Mouse (Mus musculus) heart, embryonic 12.5 days (tissue): ENCODE data around the gene Slc6a19. TPM values are rescaled to one million over a fixed set of nuclear protein-coding genes. Genes with fewer than 3 reads are reported as not detected.

Experiments
- ATAC-seq: fragments of 200-750 bp; cut with Nextera tagmentation; 2 replicates; pipeline ENCODE4 v1.8.0; 2017; ENCODE audit warnings: moderate TSS enrichment, moderate library complexity; ENCODE audit not compliant: insufficient number of reproducible peaks, low FRiP score
- H3K27ac ChIP-seq: fragments of 300-500 bp; sonication (generic); 2 replicates; pipeline ENCODE4 v1.5.1; 2016; ENCODE audit warnings: mild to moderate bottlenecking, moderate library complexity; ENCODE audit not compliant: poor library complexity, severe bottlenecking
- H3K27me3 ChIP-seq: fragments of 300-500 bp; sonication (generic); replicated peaks from 2 replicates; pipeline ENCODE4 v1.6.1; 2016; ENCODE audit warnings: mild to moderate bottlenecking, moderate library complexity
- H3K36me3 ChIP-seq: fragments of 300-500 bp; sonication (generic); 2 replicates; pipeline ENCODE4 v1.6.1; 2016; ENCODE audit warnings: mild to moderate bottlenecking, moderate library complexity
- H3K4me1 ChIP-seq: fragments of 300-500 bp; sonication (generic); replicated peaks from 2 replicates; pipeline ENCODE4 v1.6.1; 2016; ENCODE audit warnings: mild to moderate bottlenecking
- H3K4me2 ChIP-seq: fragments of 300-500 bp; sonication (generic); 2 replicates; pipeline ENCODE4 v1.6.1; 2016; ENCODE audit warnings: mild to moderate bottlenecking, moderate library complexity
- H3K4me3 ChIP-seq: fragments of 300-500 bp; sonication (generic); 2 replicates; pipeline ENCODE4 v1.5.1; 2016; ENCODE audit warnings: mild to moderate bottlenecking
- H3K9ac ChIP-seq: fragments of 300-500 bp; sonication (generic); 2 replicates; pipeline ENCODE4 v1.6.1; 2016; ENCODE audit warnings: mild to moderate bottlenecking, moderate library complexity
- H3K9me3 ChIP-seq: fragments of 300-500 bp; sonication (generic); replicated peaks from 2 replicates; pipeline ENCODE4 v1.6.1; 2016; ENCODE audit warnings: mild to moderate bottlenecking, moderate library complexity
- WGBS: fragments of 180-500 bp; shearing (Covaris S2); methylation state at CpG from one replicate; pipeline ENCODE4 v1.1.7; 2016; 5-methylcytosine and 5-hydroxymethylcytosine counted together
- polyA plus RNA-seq: library from polyadenylated mRNA; unstranded; fragments of >200 nt; fragmentation: Nextera tagmentation; extraction: Ambion mirVana; gene quantifications from 2 replicates; pipeline ENCODE4 v1.2.1, GENCODE M21; 2016

Slc6a19 gene
- polyA plus RNA-seq, 1 experiment from 2014 or later, result not detected

- Histone ChIP-seq H3K4me3 (no peak overlapping the region), H3K9ac (no peak overlapping the region), H3K4me2 (no peak overlapping the region), H3K9me3 (no peaks in the 10 kb centered on the region), H3K27me3 (peaks cover 5% of the 10 kb centered on the region; the same call in 1 of the 2 replicates), H3K27ac (no peak overlapping the region), H3K36me3 (no peaks in the 10 kb centered on the region), H3K4me1 (no peaks in the 10 kb centered on the region)
- ATAC-seq, result no peak
- WGBS, result 62% methylated on average over 2 of the region's 2 CpGs
These were observed 11.3 kb downstream of the Slc6a19 start for GRCm38 (mm10) chr13:73693333-73693732.

- no peaks in the 10 kb centered on the region for H3K9me3 ChIP-seq
- peaks cover 5% of the 10 kb centered on the region; the same call in 1 of the 2 replicates for H3K27me3 ChIP-seq
- 33% methylated on average over 10 of the region's 10 CpGs for WGBS
- H3K4me1 ChIP-seq, result no peaks in the 10 kb centered on the region
- H3K9ac ChIP-seq, result no peak overlapping the region
- no peak overlapping the region for H3K27ac ChIP-seq
- no peaks in the 10 kb centered on the region for H3K36me3 ChIP-seq
- H3K4me3 ChIP-seq, result no peak overlapping the region
- ATAC-seq, result peak; percentile 74
- no peak overlapping the region for H3K4me2 ChIP-seq
These were observed 12.3 kb downstream of the Slc6a19 start for GRCm38 (mm10) chr13:73692249-73692868.

GRCm38 (mm10) chr13:73688934-73689333, 15.7 kb downstream of the Slc6a19 start:
- Histone ChIP-seq H3K27me3 (peaks cover 5% of the 10 kb centered on the region; the same call in 1 of the 2 replicates), H3K9ac (no peak overlapping the region), H3K9me3 (no peaks in the 10 kb centered on the region), H3K4me3 (no peak overlapping the region), H3K4me1 (no peaks in the 10 kb centered on the region), H3K4me2 (no peak overlapping the region), H3K36me3 (no peaks in the 10 kb centered on the region), H3K27ac (no peak overlapping the region)
- 66% methylated on average over 4 of the region's 4 CpGs for WGBS
- no peak for ATAC-seq

GRCm38 (mm10) chr13:73687601-73688000, 17.1 kb downstream of the Slc6a19 start:
- no peak overlapping the region for H3K4me3 ChIP-seq
- no peak overlapping the region for H3K4me2 ChIP-seq
- no peak for ATAC-seq
- H3K27ac ChIP-seq, result no peak overlapping the region
- H3K36me3 ChIP-seq, result no peaks in the 10 kb centered on the region
- H3K27me3 ChIP-seq, result peaks cover 5% of the 10 kb centered on the region; the same call in 1 of the 2 replicates
- H3K9me3 ChIP-seq, result no peaks in the 10 kb centered on the region
- WGBS, result 62% methylated on average over 3 of the region's 3 CpGs
- H3K4me1 ChIP-seq, result no peaks in the 10 kb centered on the region
- no peak overlapping the region for H3K9ac ChIP-seq

- no peak for ATAC-seq
- Histone ChIP-seq H3K27ac (no peak overlapping the region), H3K36me3 (no peaks in the 10 kb centered on the region), H3K4me3 (no peak overlapping the region), H3K9me3 (no peaks in the 10 kb centered on the region), H3K4me1 (no peaks in the 10 kb centered on the region), H3K27me3 (no peaks in the 10 kb centered on the region), H3K9ac (no peak overlapping the region), H3K4me2 (no peak overlapping the region)
- WGBS, result 74% methylated on average over 6 of the region's 6 CpGs
These were observed 19.2 kb downstream of the Slc6a19 start for GRCm38 (mm10) chr13:73685502-73685901.

GRCm38 (mm10) chr13:73684412-73684811, 20.3 kb downstream of the Slc6a19 start:
- H3K4me2 ChIP-seq, result no peak overlapping the region
- WGBS, result 76% methylated on average over 1 of the region's 1 CpGs
- H3K9me3 ChIP-seq, result no peaks in the 10 kb centered on the region
- H3K36me3 ChIP-seq, result no peaks in the 10 kb centered on the region
- no peaks in the 10 kb centered on the region for H3K4me1 ChIP-seq
- 0 out of 2 replicates have a peak, but pooled peaks cover 3% of the 10 kb centered on the region for H3K27me3 ChIP-seq
- H3K4me3 ChIP-seq, result no peak overlapping the region
- ATAC-seq, result no peak
- H3K27ac ChIP-seq, result no peak overlapping the region
- H3K9ac ChIP-seq, result no peak overlapping the region

- ATAC-seq, result no peak
- Histone ChIP-seq H3K27ac (no peak overlapping the region), H3K27me3 (0 out of 2 replicates have a peak, but pooled peaks cover 3% of the 10 kb centered on the region), H3K4me1 (no peaks in the 10 kb centered on the region), H3K36me3 (no peaks in the 10 kb centered on the region), H3K4me3 (no peak overlapping the region), H3K4me2 (no peak overlapping the region), H3K9ac (no peak overlapping the region), H3K9me3 (no peaks in the 10 kb centered on the region)
- WGBS, result 77% methylated on average over 11 of the region's 11 CpGs
These were observed 21.0 kb downstream of the Slc6a19 start for GRCm38 (mm10) chr13:73683682-73684081.

GRCm38 (mm10) chr13:73682226-73682625, 22.4 kb downstream of the Slc6a19 start:
- H3K4me1 ChIP-seq, result no peaks in the 10 kb centered on the region
- H3K9ac ChIP-seq, result no peak overlapping the region
- H3K4me2 ChIP-seq, result no peak overlapping the region
- H3K4me3 ChIP-seq, result no peak overlapping the region
- H3K27me3 ChIP-seq, result 0 out of 2 replicates have a peak, but pooled peaks cover 3% of the 10 kb centered on the region
- ATAC-seq, result no peak
- no peak overlapping the region for H3K27ac ChIP-seq
- H3K9me3 ChIP-seq, result no peaks in the 10 kb centered on the region
- 89% methylated on average over 2 of the region's 2 CpGs for WGBS
- H3K36me3 ChIP-seq, result no peaks in the 10 kb centered on the region

- no peaks in the 10 kb centered on the region for H3K36me3 ChIP-seq
- no peak overlapping the region for H3K9ac ChIP-seq
- H3K9me3 ChIP-seq, result no peaks in the 10 kb centered on the region
- no peak overlapping the region for H3K27ac ChIP-seq
- 15% methylated on average over 1 of the region's 1 CpGs for WGBS
- no peak overlapping the region for H3K4me3 ChIP-seq
- H3K4me2 ChIP-seq, result no peak overlapping the region
- 0 out of 2 replicates have a peak, but pooled peaks cover 3% of the 10 kb centered on the region for H3K27me3 ChIP-seq
- H3K4me1 ChIP-seq, result no peaks in the 10 kb centered on the region
- ATAC-seq, result no peak
These were observed 24.3 kb downstream of the Slc6a19 start for GRCm38 (mm10) chr13:73680394-73680793.

- Histone ChIP-seq H3K4me2 (no peak overlapping the region), H3K27ac (no peak overlapping the region), H3K9me3 (no peaks in the 10 kb centered on the region), H3K4me3 (no peak overlapping the region), H3K36me3 (no peaks in the 10 kb centered on the region), H3K4me1 (no peaks in the 10 kb centered on the region), H3K9ac (no peak overlapping the region), H3K27me3 (0 out of 2 replicates have a peak, but pooled peaks cover 6% of the 10 kb centered on the region)
- 59% methylated on average over 2 of the region's 2 CpGs for WGBS
- ATAC-seq, result no peak
These were observed 25.4 kb downstream of the Slc6a19 start for GRCm38 (mm10) chr13:73679311-73679710.

GRCm38 (mm10) chr13:73677853-73678252, 26.8 kb downstream of the Slc6a19 start, which contains the start of gene Slc6a18:
Slc6a18 (minus strand) TSS chr13:73678023.
- Histone ChIP-seq H3K36me3 (no peaks in the 10 kb centered on the region), H3K9ac (no peak within 1 kb of the TSS), H3K4me1 (no peaks in the 10 kb centered on the region), H3K4me2 (no peak within 1 kb of the TSS), H3K4me3 (no peak within 1 kb of the TSS), H3K9me3 (no peaks in the 10 kb centered on the region), H3K27me3 (0 out of 2 replicates have a peak, but pooled peaks cover 9% of the 10 kb centered on the region), H3K27ac (no peak within 1 kb of the TSS)
- WGBS, result 76% methylated on average over 3 of the region's 3 CpGs
- no peak for ATAC-seq

GRCm38 (mm10) chr13:73675161-73675560, 29.5 kb downstream of the Slc6a19 start:
- Histone ChIP-seq H3K4me3 (no peak overlapping the region), H3K4me2 (no peak overlapping the region), H3K36me3 (no peaks in the 10 kb centered on the region), H3K9ac (no peak overlapping the region), H3K4me1 (no peaks in the 10 kb centered on the region), H3K27me3 (peaks cover 13% of the 10 kb centered on the region; the same call in 1 of the 2 replicates), H3K27ac (no peak overlapping the region), H3K9me3 (no peaks in the 10 kb centered on the region)
- no peak for ATAC-seq
- 81% methylated on average over 7 of the region's 7 CpGs for WGBS
